Mouse (Mus musculus) inflammation-experienced regulatory T-cells, adult 16 weeks (primary cell): ENCODE measurements around the gene Ranbp3. TPM values are rescaled to one million over a fixed set of nuclear protein-coding genes. Genes with fewer than 3 reads are reported as not detected.

Source experiments
- polyA plus RNA-seq: library from polyadenylated mRNA; unstranded; fragments of 100-300 nt; shearing (Covaris generic); gene quantifications from one replicate; pipeline ENCODE4 v1.2.1, GENCODE M21; 2017

Gene Ranbp3
- polyA plus RNA-seq: 115 TPM

GRCm38 (mm10) chr17:56672941-56673646 is at the start of gene Ranbp3:
TSS of gene Ranbp3 (plus strand) at chr17:56673294.

GRCm38 (mm10) chr17:56626754-56627470 is 46.2 kb upstream of the Ranbp3 start, which contains the start of gene Lonp1:
TSS of gene Lonp1 (minus strand) at chr17:56626887.

GRCm38 (mm10) chr17:56627530-56628277 is 45.4 kb upstream of the Ranbp3 start, which contains the start of gene Catsperd:
TSS of gene Catsperd (plus strand) at chr17:56628143.

GRCm38 (mm10) chr17:56717363-56718058 is 44.4 kb downstream of the Ranbp3 start, which contains the start of the genes Ndufa11 and Vmac:
TSS of gene Ndufa11 (plus strand) at chr17:56717767.
TSS of gene Vmac (minus strand) at chr17:56718022.

DNA sequence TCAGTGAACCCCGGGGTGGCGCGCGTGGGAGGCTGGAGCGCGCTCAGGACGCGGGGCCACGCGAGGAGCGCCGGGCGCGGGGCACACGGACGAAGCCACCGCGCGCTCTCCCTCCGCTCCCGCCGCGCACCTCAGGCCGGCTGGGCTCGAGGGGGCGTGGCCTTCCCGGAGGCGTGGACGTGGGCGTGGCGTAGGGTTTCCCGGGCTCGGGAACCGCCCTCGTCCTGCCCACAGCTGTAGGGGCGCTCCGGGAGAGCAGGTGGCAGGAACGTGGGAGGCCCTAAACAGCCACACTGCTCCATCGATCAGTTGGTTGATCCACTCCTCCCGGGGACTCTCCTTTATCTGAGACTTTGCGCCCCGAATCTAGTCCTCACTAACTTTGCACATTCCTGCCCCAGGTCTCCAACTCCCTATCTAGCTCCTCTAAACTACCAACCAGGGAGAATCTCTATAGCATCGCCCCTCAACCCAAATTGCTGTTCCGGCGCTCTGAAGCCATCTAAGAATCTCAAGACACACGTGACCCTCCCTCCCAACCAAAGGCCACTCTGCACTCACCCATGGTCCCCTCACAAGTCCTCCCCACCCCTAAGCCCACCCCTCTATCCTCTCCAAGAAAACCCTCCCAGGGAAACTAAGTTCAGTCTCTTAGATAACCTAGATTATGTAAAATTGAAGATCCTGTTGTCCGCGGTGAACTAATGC is 84.5 kb downstream of the Ranbp3 start, which contains the start of gene Nrtn:
Nrtn (minus strand) TSS at position 115 of the 708 bp plus-strand sequence.

Other genes with a start within 250 kb of the Ranbp3 start
- 11.2 TPM for gene Ptprs, start 196.8 kb upstream of the Ranbp3 start, polyA plus RNA-seq
- gene Znrf4, start 160.9 kb upstream of the Ranbp3 start, polyA plus RNA-seq: not detected
- 1.00 TPM for gene Gm20219, start 118.9 kb upstream of the Ranbp3 start, polyA plus RNA-seq
- 197 TPM for gene Safb2, start 88.7 kb upstream of the Ranbp3 start, polyA plus RNA-seq
- 192 TPM for gene Safb, start 88.5 kb upstream of the Ranbp3 start, polyA plus RNA-seq
- 221 TPM for gene 2410015M20Rik, start 63.5 kb upstream of the Ranbp3 start, polyA plus RNA-seq
- 1,818 TPM for gene Rpl36, start 59.9 kb upstream of the Ranbp3 start, polyA plus RNA-seq
- 12.7 TPM for gene Lonp1, start 46.4 kb upstream of the Ranbp3 start, polyA plus RNA-seq
- 2.7 TPM for gene Catsperd, start 45.2 kb upstream of the Ranbp3 start, polyA plus RNA-seq
- 257 TPM for gene Ndufa11, start 44.5 kb downstream of the Ranbp3 start, polyA plus RNA-seq
- gene Vmac, start 44.7 kb downstream of the Ranbp3 start, polyA plus RNA-seq: 8.2 TPM
- not detected for gene Nrtn, start 84.2 kb downstream of the Ranbp3 start, polyA plus RNA-seq
- gene Dus3l, start 91.5 kb downstream of the Ranbp3 start, polyA plus RNA-seq: 64.7 TPM
- 2.4 TPM for gene Prr22, start 97.0 kb downstream of the Ranbp3 start, polyA plus RNA-seq
- 1.4 TPM for gene Rfx2, start 157.7 kb downstream of the Ranbp3 start, polyA plus RNA-seq
- not detected for gene Acsbg2, start 201.2 kb downstream of the Ranbp3 start, polyA plus RNA-seq
- 0.11 TPM for gene 1700061G19Rik, start 202.2 kb downstream of the Ranbp3 start, polyA plus RNA-seq